Mouse (Mus musculus) gastrocnemius, postnatal 4 days (tissue): ENCODE measurements at regions not wholly inside any gene's neighbourhood (a gene's known extent, or its start where the extent isn't known, plus 50 kb on each side); places are given as distances from the start of the nearest gene placed in this dataset.

ENCODE experiments used
- DNase-seq, 2 experiments: peaks; one replicate each; pipeline ENCODE4 v3.0.0; 2021 to 2022; ENCODE audit warnings: low spot score in 2 of 2, mixed read lengths in 2 of 2

GRCm38 (mm10) chr5:128482617-128483440 is 50.0 kb upstream of the Tmem132d start:
- no peak for DNase-seq
